Mouse (Mus musculus): ENCODE data around the gene Stip1.

- TF ChIP-seq POLR2A (IDR thresholded peaks at IDR 0.05; ENCODE audit: borderline replicate concordance, extremely low read depth, low read depth, low read length) (no peak), CTCF (IDR thresholded peaks at IDR 0.05; ENCODE audit: insufficient read depth, low read length) (no peak)
These were observed 67.4 kb downstream of the Stip1 start for GRCm38 (mm10) chr19:6972247-6972917.
